Mouse (Mus musculus) MEL-GATA-1-ER (cell line): ENCODE measurements around the gene En1.

Source experiments
- DNase-seq: peaks from one replicate; pipeline ENCODE4 v3.0.0-alpha.2; 2012; ENCODE audit warnings: low read depth; ENCODE audit errors: extremely low read depth

The En1 gene

GRCm38 (mm10) chr1:120621383-120621782 is 19.2 kb downstream of the En1 start:
- no peak for DNase-seq

- DNase-seq, result no peak
Measured at GRCm38 (mm10) chr1:120626930-120627621, 24.9 kb downstream of the En1 start.

DNA sequence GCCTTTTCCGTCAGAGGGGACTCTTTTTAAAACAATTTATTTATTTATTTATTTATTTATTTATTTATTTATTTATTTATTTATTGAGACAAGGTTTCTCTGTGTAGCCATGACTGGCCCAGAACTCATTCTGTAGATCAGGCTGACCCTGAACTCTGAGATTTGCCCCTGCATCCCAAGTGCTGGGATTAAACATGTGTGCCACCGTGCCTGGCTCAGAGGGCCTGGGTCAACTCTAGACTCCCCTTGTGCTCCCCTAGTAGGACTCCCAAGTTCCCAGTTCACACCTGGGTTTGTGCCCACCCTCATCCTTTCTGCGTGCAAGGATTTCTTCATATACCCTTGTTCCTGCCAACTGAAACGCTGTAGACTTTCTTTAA is 25.4 kb downstream of the En1 start:
- no peak for DNase-seq

GRCm38 (mm10) chr1:120628821-120629220 is 26.6 kb downstream of the En1 start:
- DNase-seq, result no peak

- no peak for DNase-seq
Measured at GRCm38 (mm10) chr1:120643380-120643779, 41.2 kb downstream of the En1 start.

- DNase-seq, result no peak
Measured at GRCm38 (mm10) chr1:120643848-120644711, 41.9 kb downstream of the En1 start.

DNA sequence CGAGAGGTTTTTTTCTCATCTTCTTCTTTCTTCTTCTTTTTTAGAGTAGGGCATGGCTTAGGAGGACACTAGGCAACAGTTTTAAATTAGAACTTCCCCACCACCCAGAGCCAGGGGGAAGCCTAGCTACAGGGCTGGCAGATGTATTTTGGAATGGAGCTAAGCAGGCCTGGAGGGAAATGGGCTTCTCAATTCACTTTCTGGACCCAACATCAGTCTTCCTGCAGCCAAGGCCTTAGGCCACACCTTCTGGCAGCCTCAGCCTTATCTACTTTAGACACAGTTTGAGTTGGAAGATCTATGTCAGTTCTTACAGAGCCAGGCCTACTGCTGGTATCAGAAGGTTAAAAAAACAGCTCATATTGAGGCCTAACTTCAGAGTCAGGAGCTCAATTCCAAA is 42.5 kb downstream of the En1 start:
- DNase-seq, result no peak

DNA sequence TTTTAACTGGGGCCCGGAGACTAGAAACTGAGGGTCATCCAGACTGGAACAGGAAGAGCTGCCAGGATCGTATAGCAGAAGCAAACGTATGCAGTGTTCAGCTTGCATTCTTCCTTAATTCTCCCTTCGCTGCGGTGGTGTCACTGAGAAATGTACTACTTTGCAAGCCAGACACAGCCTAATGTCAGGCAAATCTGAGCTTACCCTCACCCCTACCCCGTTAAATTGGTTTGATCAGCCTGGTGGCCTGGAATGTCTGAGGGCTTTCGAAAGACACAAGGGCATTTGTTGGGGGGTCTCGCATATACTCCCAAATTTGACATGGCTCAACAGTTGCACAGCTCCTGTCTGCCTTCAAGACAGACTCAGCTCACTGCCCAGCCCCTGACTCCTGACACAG is 47.9 kb downstream of the En1 start:
- DNase-seq, result no peak

GRCm38 (mm10) chr1:120651997-120652396 is 49.8 kb downstream of the En1 start:
- no peak for DNase-seq

GRCm38 (mm10) chr1:120654950-120655396 is 52.8 kb downstream of the En1 start:
- DNase-seq, result no peak
